Mouse (Mus musculus) lung, postnatal 0 days (tissue): ENCODE data around the gene Rora. TPM values are rescaled to one million over a fixed set of nuclear protein-coding genes. Genes with fewer than 3 reads are reported as not detected.
A peak's percentile ranks its signal among the peaks of the same experiment; 100 is the strongest.

Experiments
- ATAC-seq: fragments of 200-750 bp; cut with Nextera tagmentation; 2 replicates; pipeline ENCODE4 v1.8.0; 2017; ENCODE audit warnings: moderate library complexity
- DNase-seq: peaks from one replicate; pipeline ENCODE4 v3.0.0-alpha.2; 2016; ENCODE audit warnings: low spot score
- H3K27ac ChIP-seq: fragments of 300-500 bp; sonication (generic); 2 replicates; pipeline ENCODE4 v1.5.1; 2014; ENCODE audit warnings: antibody characterized with exemption, mild to moderate bottlenecking, low read length, mixed read lengths
- H3K27me3 ChIP-seq: fragments of 300-500 bp; sonication (generic); replicated peaks from 2 replicates; pipeline ENCODE4 v1.6.1; 2014; ENCODE audit warnings: low read length, mixed read lengths; ENCODE audit not compliant: insufficient read depth
- H3K36me3 ChIP-seq: fragments of 300-500 bp; sonication (generic); 2 replicates; pipeline ENCODE4 v1.6.1; 2014; ENCODE audit warnings: low read length, mixed read lengths; ENCODE audit not compliant: insufficient read depth
- H3K4me1 ChIP-seq: fragments of 300-500 bp; sonication (generic); 2 replicates; pipeline ENCODE4 v1.6.1; 2014; ENCODE audit warnings: antibody characterized with exemption, low read depth, low read length, mixed read lengths; ENCODE audit not compliant: insufficient read depth
- H3K4me2 ChIP-seq: fragments of 300-500 bp; sonication (generic); replicated peaks from 2 replicates; pipeline ENCODE4 v1.6.1; 2014; ENCODE audit warnings: low read depth, mild to moderate bottlenecking, low read length, moderate library complexity, mixed read lengths
- H3K4me3 ChIP-seq: fragments of 300-500 bp; sonication (generic); 2 replicates; pipeline ENCODE4 v1.5.1; 2014; ENCODE audit warnings: low read depth, low read length
- H3K9ac ChIP-seq: fragments of 300-500 bp; sonication (generic); replicated peaks from 2 replicates; pipeline ENCODE4 v1.6.1; 2014; ENCODE audit warnings: low read depth, mild to moderate bottlenecking
- H3K9me3 ChIP-seq: fragments of 300-500 bp; sonication (generic); 2 replicates; pipeline ENCODE4 v1.6.1; 2016; ENCODE audit warnings: low read length, mixed read lengths
- CTCF ChIP-seq: IDR thresholded peaks from 2 replicates; pipeline ENCODE4 v1.5.1; 2016; ENCODE audit warnings: antibody characterized with exemption, mild to moderate bottlenecking
- EP300 ChIP-seq: IDR thresholded peaks from 2 replicates; pipeline ENCODE4 v1.6.1; 2016; ENCODE audit warnings: antibody characterized with exemption, mild to moderate bottlenecking, control low read depth
- WGBS: fragments of 180-500 bp; shearing (Covaris S2); extraction: QIAGEN DNeasy Blood & Tissue Kit; methylation state at CpG from one replicate; pipeline ENCODE4 v1.1.7; 2014; 5-methylcytosine and 5-hydroxymethylcytosine counted together
- polyA plus RNA-seq: library from polyadenylated mRNA; unstranded; fragments of >200 nt; fragmentation: Nextera tagmentation; extraction: Ambion mirVana; gene quantifications from 2 replicates; pipeline ENCODE4 v1.2.1, GENCODE M21; 2015

Gene Rora
- polyA plus RNA-seq, 1 experiment from 2014 or later = 18.8 TPM

DNA sequence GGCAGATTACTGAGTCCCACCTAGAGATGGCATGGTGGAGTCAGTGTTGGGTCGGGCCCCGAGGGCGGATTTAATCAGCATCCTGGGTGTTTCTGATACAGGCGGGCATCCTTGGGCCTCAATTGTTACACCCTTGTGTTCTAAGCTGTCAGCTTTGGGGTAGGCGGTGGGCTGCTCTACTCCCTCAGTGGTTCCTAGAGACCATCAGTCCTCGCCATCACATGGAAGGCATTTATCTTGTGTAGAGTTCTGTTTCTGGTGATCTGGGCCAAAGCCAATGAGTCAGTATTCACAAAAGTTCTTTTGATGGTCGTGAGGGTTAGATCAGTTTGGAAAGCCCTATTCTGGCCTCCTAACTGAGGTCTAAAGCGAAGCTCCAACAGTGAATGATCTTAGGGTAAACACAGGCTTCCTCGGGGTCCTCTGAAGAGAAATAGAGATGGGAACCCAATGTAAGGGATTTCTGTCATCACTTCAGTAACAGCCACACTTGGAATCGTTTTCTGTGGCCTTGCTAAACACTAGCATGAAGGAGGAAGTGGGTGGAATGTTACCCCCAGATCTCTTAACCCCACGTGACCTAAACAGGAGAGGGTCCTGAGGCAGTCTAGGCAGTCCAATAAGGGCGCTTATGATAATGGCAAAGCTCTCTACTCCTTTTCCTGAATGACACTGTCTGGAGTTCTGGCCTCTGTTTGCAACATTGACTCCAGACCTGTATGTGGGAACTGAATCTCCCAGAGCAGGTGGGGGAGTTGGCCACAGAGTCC is 645.2 kb downstream of the Rora start:
- Histone ChIP-seq H3K9me3 (no peaks in the 10 kb centered on the region), H3K27ac (no peak overlapping the region), H3K9ac (no peak overlapping the region), H3K4me3 (no peak overlapping the region), H3K4me2 (no peak overlapping the region), H3K36me3 (no peaks in the 10 kb centered on the region), H3K4me1 (peaks cover 9% of the 10 kb centered on the region; the same call in 1 of the 2 replicates), H3K27me3 (no peaks in the 10 kb centered on the region)
- TF ChIP-seq EP300 (no peak), CTCF (no peak)
- ATAC-seq = no peak
- 68% methylated on average over 12 of the region's 12 CpGs for WGBS
- DNase-seq = no peak

DNA sequence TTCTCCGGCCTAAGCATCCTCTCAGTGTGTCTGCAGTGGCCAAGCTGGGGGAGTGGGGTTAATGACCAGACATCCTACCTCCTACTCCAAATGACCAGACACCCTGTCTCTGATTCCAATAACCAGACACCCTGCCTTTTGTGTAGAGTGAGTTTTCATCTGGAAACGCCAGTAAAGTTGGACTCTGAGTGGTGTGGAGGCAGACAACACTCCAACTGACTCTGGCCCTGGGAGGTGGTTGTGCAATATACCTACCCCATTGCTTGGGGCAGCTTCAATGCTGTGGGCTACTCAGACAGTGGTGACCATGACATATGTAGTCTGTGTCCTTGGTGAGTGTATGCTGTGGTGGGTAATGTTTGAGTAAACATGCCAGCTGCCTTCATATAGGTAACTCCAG is 645.9 kb downstream of the Rora start:
- H3K27ac ChIP-seq = no peak overlapping the region
- no peaks in the 10 kb centered on the region for H3K27me3 ChIP-seq
- H3K9me3 ChIP-seq = no peaks in the 10 kb centered on the region
- H3K4me3 ChIP-seq = no peak overlapping the region
- DNase-seq = no peak
- peaks cover 9% of the 10 kb centered on the region; the same call in 1 of the 2 replicates for H3K4me1 ChIP-seq
- no peak for ATAC-seq
- TF ChIP-seq CTCF = no peak
- TF ChIP-seq EP300 = no peak
- no peaks in the 10 kb centered on the region for H3K36me3 ChIP-seq
- 83% methylated on average over 2 of the region's 2 CpGs for WGBS
- H3K4me2 ChIP-seq = no peak overlapping the region
- H3K9ac ChIP-seq = no peak overlapping the region

- H3K4me2 ChIP-seq = no peak overlapping the region
- WGBS = 92% methylated on average over 8 of the region's 8 CpGs
- no peak for ATAC-seq
These were observed 646.7 kb downstream of the Rora start for GRCm38 (mm10) chr9:69300296-69300695.

GRCm38 (mm10) chr9:69301445-69301844 is 647.9 kb downstream of the Rora start:
- H3K27me3 ChIP-seq = no peaks in the 10 kb centered on the region
- H3K4me3 ChIP-seq = no peak overlapping the region; the same call in 1 of the 2 replicates
- 27% methylated on average over 9 of the region's 9 CpGs for WGBS
- peaks cover 9% of the 10 kb centered on the region; the same call in 1 of the 2 replicates for H3K4me1 ChIP-seq
- ATAC-seq (peak; percentile 33), DNase-seq (peak; percentile 82)
- H3K4me2 ChIP-seq = peak overlapping the region; percentile 46
- H3K36me3 ChIP-seq = no peaks in the 10 kb centered on the region
- H3K27ac ChIP-seq = no peak overlapping the region; the same call in 1 of the 2 replicates
- no peak overlapping the region for H3K9ac ChIP-seq
- no peak for TF ChIP-seq CTCF
- H3K9me3 ChIP-seq = no peaks in the 10 kb centered on the region

More at GRCm38 (mm10) chr9:69300296-69300695, 646.7 kb downstream of the Rora start:
- TF ChIP-seq CTCF = no peak
- Histone ChIP-seq H3K36me3 (no peaks in the 10 kb centered on the region), H3K27ac (no peak overlapping the region), H3K4me1 (peaks cover 9% of the 10 kb centered on the region; the same call in 1 of the 2 replicates), H3K9ac (no peak overlapping the region), H3K4me3 (no peak overlapping the region), H3K27me3 (no peaks in the 10 kb centered on the region), H3K9me3 (no peaks in the 10 kb centered on the region)
- no peak for DNase-seq

DNA sequence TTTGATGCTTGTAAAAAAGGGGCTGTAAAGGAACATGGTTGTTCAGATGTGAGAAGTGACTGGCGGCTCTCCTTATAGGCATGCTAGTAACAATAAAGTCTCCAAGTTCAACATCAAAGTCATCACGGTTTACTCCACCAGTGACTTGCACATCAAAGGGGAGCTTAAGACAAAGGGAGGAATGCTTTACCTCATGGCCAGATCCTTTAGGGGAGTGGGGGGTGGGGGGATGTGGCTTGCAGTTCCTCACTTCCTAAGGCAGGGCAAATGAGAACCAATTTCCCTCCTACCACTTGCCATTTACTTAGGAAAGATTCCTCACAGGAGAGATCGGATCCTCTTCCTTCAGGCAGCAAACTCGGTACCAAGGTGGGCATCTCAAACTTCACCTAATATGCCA is 648.4 kb downstream of the Rora start:
- Histone ChIP-seq H3K36me3 (no peaks in the 10 kb centered on the region), H3K27me3 (no peaks in the 10 kb centered on the region), H3K4me2 (peak overlapping the region; percentile 46), H3K9me3 (no peaks in the 10 kb centered on the region), H3K4me1 (peaks cover 12% of the 10 kb centered on the region; the same call in 1 of the 2 replicates), H3K9ac (no peak overlapping the region), H3K27ac (no peak overlapping the region; the same call in 1 of the 2 replicates), H3K4me3 (no peak overlapping the region; the same call in 1 of the 2 replicates)
- 21% methylated on average over 4 of the region's 4 CpGs for WGBS
- ATAC-seq (no peak), DNase-seq (no peak)
- TF ChIP-seq CTCF (no peak), EP300 (no peak)

GRCm38 (mm10) chr9:69302846-69303245 is 649.3 kb downstream of the Rora start:
- Histone ChIP-seq H3K4me2 (no peak overlapping the region), H3K27ac (no peak overlapping the region), H3K27me3 (no peaks in the 10 kb centered on the region), H3K9me3 (no peaks in the 10 kb centered on the region), H3K4me1 (peaks cover 12% of the 10 kb centered on the region; the same call in 1 of the 2 replicates), H3K36me3 (no peaks in the 10 kb centered on the region), H3K9ac (no peak overlapping the region), H3K4me3 (no peak overlapping the region)
- no peak for ATAC-seq
- 40% methylated on average over 5 of the region's 5 CpGs for WGBS
- no peak for TF ChIP-seq CTCF
- no peak for TF ChIP-seq EP300
- no peak for DNase-seq
